8 mouse cellular contexts compared by ENCODE assay signal in the genomic region with DNA sequence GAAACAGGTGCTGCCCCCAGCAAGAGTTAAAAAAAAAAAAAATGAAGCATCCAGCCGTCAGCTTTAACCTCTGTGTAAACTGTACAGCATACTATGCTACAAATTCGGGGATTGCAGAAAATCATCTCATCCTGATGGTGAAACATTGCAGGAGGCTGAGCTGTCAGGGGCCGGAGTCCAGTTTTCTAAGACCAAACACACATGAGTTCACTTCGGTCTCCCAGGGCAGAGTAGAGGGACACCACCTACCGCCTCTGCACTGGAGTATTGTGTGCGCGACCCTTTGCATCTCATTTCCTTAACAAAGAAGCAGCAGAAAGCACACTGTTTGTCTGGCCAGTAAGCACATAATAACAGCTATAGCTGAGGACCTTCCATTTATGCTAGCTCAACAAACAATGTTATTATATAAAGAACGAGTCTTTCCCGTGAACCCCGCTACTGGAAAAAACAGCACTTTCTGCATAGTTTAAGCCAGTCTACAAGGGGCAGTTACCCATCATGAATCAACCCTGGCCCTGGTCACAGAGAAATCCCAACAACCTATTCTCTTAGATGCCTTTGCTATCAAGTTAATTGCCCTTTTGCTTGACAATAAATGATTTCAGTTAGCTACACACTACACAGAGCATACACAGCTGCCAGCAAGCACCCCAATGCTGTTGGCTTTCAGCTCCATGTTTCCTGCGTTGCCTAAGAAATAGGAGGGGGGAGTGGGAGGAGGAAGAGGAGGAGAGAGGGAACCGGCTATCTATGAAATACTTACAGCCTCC.
DNase-seq lines count a peak whose midpoint lies in the region; TF ChIP-seq lines count a peak whose summit lies in the region.

No protein-coding gene starts in this region.

- H3K4me3 ChIP-seq in layer of hippocampus, adult 2 months, result peak overlapping the region; percentile 73

- peak; percentile 59 for DNase-seq in cerebellum, adult 11-12 months
- DNase-seq in cerebellum, adult 8-10 months, result no peak
- DNase-seq in right cerebral cortex, adult 18-20 months, result peak; percentile 53
- DNase-seq in right cerebral cortex, postnatal 14 days, result no peak
- peak; percentile 37 to 45 for DNase-seq in layer of hippocampus, adult 2 months (ENCODE audit: low spot score in 2 of 2)
- peak; percentile 14 for DNase-seq in retina, embryonic 14.5 days (ENCODE audit: low spot score)
- DNase-seq in adrenal gland, postnatal 4 days (ENCODE audit: low spot score in 2 of 2), result no peak
- no peak for DNase-seq in adrenal gland, postnatal 10 days

- TF ChIP-seq CTCF in layer of hippocampus, adult 2 months (conservative IDR thresholded peaks at IDR 0.05), result no peak

- H3K27ac ChIP-seq in layer of hippocampus, adult 2 months, result peak overlapping the region; percentile 94

Comparison
In these comparisons a context has a peak if more than half of its experiments do, and no peak if none do; other contexts are left out.
1. DNase-seq: peak in cerebellum, adult 11-12 months (single experiment), right cerebral cortex, adult 18-20 months (single experiment), layer of hippocampus, adult 2 months (2 of 2) and retina, embryonic 14.5 days (single experiment); none in cerebellum, adult 8-10 months (single experiment), right cerebral cortex, postnatal 14 days (single experiment), adrenal gland, postnatal 4 days (0 of 2) and adrenal gland, postnatal 10 days (single experiment).